Mouse (Mus musculus) midbrain, embryonic 10.5 days (tissue): ENCODE data around the gene Larp6. TPM values are rescaled to one million over a fixed set of nuclear protein-coding genes. Genes with fewer than 3 reads are reported as not detected.

ENCODE experiments used
- DNase-seq: peaks from one replicate; pipeline ENCODE4 v3.0.0-alpha.2; 2017; ENCODE audit warnings: low spot score
- H3K27ac ChIP-seq: fragments of 300-500 bp; sonication (generic); replicated peaks from 2 replicates; pipeline ENCODE4 v1.5.1; 2016; ENCODE audit warnings: mild to moderate bottlenecking
- H3K27me3 ChIP-seq: fragments of 300-500 bp; sonication (generic); 2 replicates; pipeline ENCODE4 v1.6.1; 2016; ENCODE audit warnings: low read depth, mild to moderate bottlenecking; ENCODE audit not compliant: poor library complexity, severe bottlenecking
- H3K36me3 ChIP-seq: fragments of 300-500 bp; sonication (generic); 2 replicates; pipeline ENCODE4 v1.6.1; 2016; ENCODE audit warnings: mild to moderate bottlenecking, moderate library complexity
- H3K4me1 ChIP-seq: fragments of 300-500 bp; sonication (generic); 2 replicates; pipeline ENCODE4 v1.6.1; 2016
- H3K4me3 ChIP-seq: fragments of 300-500 bp; sonication (generic); 2 replicates; pipeline ENCODE4 v1.5.1; 2016; ENCODE audit warnings: mild to moderate bottlenecking, moderate library complexity
- H3K9me3 ChIP-seq: fragments of 300-500 bp; sonication (generic); replicated peaks from 2 replicates; pipeline ENCODE4 v1.6.1; 2016; ENCODE audit warnings: mild to moderate bottlenecking
- WGBS: fragments of 180-500 bp; shearing (Covaris S2); methylation state at CpG from one replicate; pipeline ENCODE4 v1.1.7; 2016; 5-methylcytosine and 5-hydroxymethylcytosine counted together
- polyA plus RNA-seq: library from polyadenylated mRNA; unstranded; fragments of >200 nt; fragmentation: Nextera tagmentation; extraction: Ambion mirVana; gene quantifications from 2 replicates; pipeline ENCODE4 v1.2.1, GENCODE M21; 2016

Gene Larp6
- polyA plus RNA-seq, 1 experiment from 2014 or later = 1.2 TPM

DNA sequence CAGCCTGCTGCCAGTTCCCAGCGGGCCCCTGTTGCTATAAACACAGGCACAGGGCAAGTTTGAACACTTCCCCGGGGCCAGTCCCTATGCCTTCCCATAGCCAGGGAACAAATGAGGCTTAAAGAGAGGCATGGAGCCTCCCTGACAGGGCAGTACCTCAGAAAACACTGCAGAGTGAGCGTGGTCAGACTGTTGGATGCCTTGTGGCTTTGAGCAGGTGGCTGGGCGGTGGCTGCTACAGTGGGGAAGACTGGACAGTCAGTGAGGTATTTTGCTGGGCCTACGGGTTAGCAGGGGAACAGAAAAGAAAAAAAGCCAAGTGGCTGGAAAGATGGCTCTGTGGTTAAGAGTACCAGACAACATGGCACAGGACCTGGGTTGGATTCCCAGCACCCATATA is 38.3 kb downstream of the Larp6 start:
- no peak for DNase-seq

GRCm38 (mm10) chr9:60751971-60752370 is 39.2 kb downstream of the Larp6 start:
- H3K4me1 ChIP-seq = no peaks in the 10 kb centered on the region
- DNase-seq = no peak
- H3K27me3 ChIP-seq = no peaks in the 10 kb centered on the region
- H3K36me3 ChIP-seq = no peaks in the 10 kb centered on the region
- 0 out of 2 replicates have a peak, but pooled peaks cover 4% of the 10 kb centered on the region for H3K9me3 ChIP-seq
- H3K27ac ChIP-seq = no peak overlapping the region
- 85% methylated on average over 6 of the region's 6 CpGs for WGBS
- no peak overlapping the region for H3K4me3 ChIP-seq

More for the DNA sequence above, 38.3 kb downstream of the Larp6 start:
- 86% methylated on average over 5 of the region's 5 CpGs for WGBS
- Histone ChIP-seq H3K4me1 (no peaks in the 10 kb centered on the region), H3K9me3 (0 out of 2 replicates have a peak, but pooled peaks cover 4% of the 10 kb centered on the region), H3K36me3 (no peaks in the 10 kb centered on the region), H3K27me3 (no peaks in the 10 kb centered on the region), H3K4me3 (no peak overlapping the region), H3K27ac (no peak overlapping the region)

- Histone ChIP-seq H3K4me3 (no peak overlapping the region), H3K27me3 (no peaks in the 10 kb centered on the region), H3K36me3 (no peaks in the 10 kb centered on the region), H3K4me1 (0 out of 2 replicates have a peak, but pooled peaks cover 1% of the 10 kb centered on the region), H3K27ac (no peak overlapping the region), H3K9me3 (0 out of 2 replicates have a peak, but pooled peaks cover 4% of the 10 kb centered on the region)
- no peak for DNase-seq
Observed at GRCm38 (mm10) chr9:60752636-60753035, 39.8 kb downstream of the Larp6 start.

DNA sequence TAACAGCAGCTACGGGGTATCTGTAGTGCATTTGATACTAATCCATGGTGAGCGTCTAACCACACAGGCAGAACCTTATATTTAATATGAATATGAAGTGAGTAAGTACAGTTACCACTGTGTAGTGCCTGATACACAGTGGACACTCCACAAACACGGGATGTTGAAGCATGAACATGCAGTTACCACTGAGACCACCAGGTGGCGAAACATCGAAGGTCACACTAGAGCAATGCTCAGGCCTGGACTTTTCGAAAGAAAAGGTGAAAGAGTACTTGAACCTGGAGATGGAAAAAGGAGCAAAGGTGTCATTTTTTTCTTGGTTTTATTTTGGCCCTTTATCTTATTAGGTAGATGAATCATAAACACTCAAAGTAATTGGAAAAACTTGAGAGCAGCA is 43.5 kb downstream of the Larp6 start:
- Histone ChIP-seq H3K9me3 (no peaks in the 10 kb centered on the region), H3K27me3 (no peaks in the 10 kb centered on the region), H3K4me1 (peaks cover 9% of the 10 kb centered on the region; the same call in 1 of the 2 replicates), H3K36me3 (no peaks in the 10 kb centered on the region), H3K4me3 (no peak overlapping the region), H3K27ac (no peak overlapping the region)
- DNase-seq = peak; percentile 63
- WGBS = 36% methylated on average over 6 of the region's 6 CpGs

DNA sequence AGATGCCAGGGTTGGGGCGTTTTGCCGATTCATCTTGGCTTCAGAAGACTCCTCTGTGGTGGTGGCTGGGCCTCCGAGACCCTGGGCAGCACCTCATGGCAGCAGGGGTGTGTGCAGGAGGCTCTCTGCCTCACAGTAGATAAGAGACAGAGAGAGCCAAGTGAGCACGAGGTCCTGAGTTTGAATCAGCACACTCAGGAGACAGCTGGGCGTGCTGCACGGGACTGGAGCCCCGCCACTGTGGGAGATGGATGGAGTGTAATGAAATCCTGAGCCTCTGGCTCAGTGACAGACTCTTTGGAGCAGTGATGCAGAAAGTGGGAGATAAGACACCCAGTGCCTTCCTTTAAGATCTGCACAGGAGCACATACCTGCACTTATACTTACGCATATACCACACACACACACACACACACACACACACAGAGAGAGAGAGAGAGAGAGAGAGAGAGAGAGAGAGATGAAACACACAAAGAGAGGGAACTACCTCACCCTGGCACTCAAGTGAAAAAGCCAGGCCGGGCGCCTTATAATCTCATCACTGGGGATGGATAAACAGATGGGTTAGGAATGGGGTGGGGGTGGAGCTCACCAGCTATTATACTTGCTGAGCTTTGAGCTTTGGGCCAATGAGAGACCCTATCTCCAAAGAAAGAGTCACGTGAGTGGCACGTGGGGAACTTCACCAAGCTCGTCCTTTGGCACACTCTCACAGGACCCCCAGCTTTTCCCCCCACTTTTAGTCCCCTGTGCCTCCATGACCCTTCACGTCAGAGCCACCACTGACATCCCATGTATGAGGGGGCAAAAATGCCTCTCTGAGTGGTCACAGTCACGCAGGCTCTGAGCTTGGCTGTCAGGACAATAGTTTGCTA is 44.3 kb downstream of the Larp6 start:
- Histone ChIP-seq H3K9me3 (no peaks in the 10 kb centered on the region), H3K36me3 (no peaks in the 10 kb centered on the region), H3K4me3 (no peak overlapping the region), H3K27me3 (no peaks in the 10 kb centered on the region), H3K4me1 (peaks cover 9% of the 10 kb centered on the region; the same call in 1 of the 2 replicates), H3K27ac (no peak overlapping the region)
- WGBS = 85% methylated on average over 15 of the region's 15 CpGs
- DNase-seq = no peak

DNA sequence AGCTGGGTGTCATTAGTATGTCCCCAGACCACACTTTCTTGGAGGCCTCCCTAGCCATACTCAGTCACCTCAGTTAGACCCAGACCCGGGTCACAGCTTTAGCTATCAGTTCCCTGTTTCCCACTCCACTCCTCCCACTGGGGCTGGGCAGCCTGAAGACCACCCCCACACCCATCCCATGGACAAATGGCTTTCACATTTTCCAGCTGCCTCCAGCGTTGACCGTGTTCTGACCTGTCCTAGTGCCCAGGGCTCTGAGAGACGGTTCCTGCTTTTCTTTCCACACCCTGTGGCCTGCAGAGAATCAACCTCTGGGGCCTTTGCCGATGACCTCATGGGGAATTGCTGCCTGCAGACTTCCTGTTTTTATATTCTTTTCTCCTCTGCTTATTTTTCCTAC is 45.0 kb downstream of the Larp6 start:
- Histone ChIP-seq H3K9me3 (no peaks in the 10 kb centered on the region), H3K4me1 (peaks cover 9% of the 10 kb centered on the region; the same call in 1 of the 2 replicates), H3K27ac (0 out of 2 replicates have a peak overlapping the region, but pooled peaks have one; percentile 56), H3K27me3 (no peaks in the 10 kb centered on the region), H3K36me3 (no peaks in the 10 kb centered on the region), H3K4me3 (no peak overlapping the region)
- DNase-seq = peak; percentile 56
- WGBS = 65% methylated on average over 5 of the region's 5 CpGs

DNA sequence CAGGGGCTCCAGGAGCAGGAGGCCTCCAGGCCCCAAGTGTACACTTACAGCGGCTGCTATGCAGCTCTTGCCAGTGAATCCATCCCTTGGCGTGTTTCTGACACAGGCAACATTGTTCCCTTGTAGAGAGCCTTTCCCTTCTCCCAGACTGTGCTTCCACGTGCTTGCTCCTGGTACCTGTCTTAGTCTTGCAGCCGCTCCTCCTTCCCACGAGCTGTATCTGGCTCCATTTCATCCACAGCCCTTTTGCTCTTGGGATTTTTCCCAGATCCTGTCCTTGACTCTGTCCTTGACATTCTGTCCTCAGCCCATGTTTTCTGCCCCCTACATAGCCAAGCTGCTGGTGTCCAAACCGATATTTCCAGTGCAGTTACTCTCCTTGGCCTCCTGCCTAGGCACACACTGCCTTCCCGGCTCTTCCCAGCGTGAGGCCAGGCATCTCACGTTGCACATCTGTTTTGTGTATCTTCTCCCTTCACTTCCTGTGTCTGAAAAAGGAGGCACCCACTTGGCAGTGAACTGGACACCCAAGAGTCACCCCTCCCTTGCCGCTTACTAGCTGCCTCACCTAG is 46.7 kb downstream of the Larp6 start:
- no peaks in the 10 kb centered on the region for H3K27me3 ChIP-seq
- H3K4me3 ChIP-seq = no peak overlapping the region
- no peaks in the 10 kb centered on the region for H3K9me3 ChIP-seq
- DNase-seq = no peak
- H3K4me1 ChIP-seq = peaks cover 9% of the 10 kb centered on the region; the same call in 1 of the 2 replicates
- no peak overlapping the region for H3K27ac ChIP-seq
- 77% methylated on average over 10 of the region's 10 CpGs for WGBS
- no peaks in the 10 kb centered on the region for H3K36me3 ChIP-seq

DNA sequence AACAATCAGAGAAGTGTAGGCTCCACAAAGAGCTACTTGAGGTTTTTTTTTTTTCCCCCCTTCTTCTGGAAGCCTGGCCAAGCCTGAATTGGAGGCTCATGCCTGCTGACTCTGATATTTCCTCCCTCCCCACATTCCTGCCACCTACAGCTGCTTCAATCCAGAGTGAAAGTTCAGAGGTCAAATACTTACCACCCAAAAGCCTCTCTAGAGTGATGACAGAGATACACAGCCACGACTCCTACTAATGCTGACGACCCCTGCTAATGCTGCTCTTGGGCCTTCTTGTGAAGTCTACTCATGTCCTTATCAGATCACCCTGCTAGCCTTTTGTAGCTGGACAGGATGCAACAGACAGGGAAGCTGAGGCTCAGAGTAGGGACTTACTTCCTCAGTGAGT is 52.4 kb downstream of the Larp6 start:
- Histone ChIP-seq H3K27me3 (no peaks in the 10 kb centered on the region), H3K4me1 (peaks cover 13% of the 10 kb centered on the region), H3K27ac (0 out of 2 replicates have a peak overlapping the region, but pooled peaks have one; percentile 38), H3K4me3 (no peak overlapping the region), H3K9me3 (no peaks in the 10 kb centered on the region), H3K36me3 (no peaks in the 10 kb centered on the region)
- no peak for DNase-seq
- WGBS = 34% methylated on average over 2 of the region's 2 CpGs

GRCm38 (mm10) chr9:60768393-60768792 is 55.6 kb downstream of the Larp6 start:
- Histone ChIP-seq H3K9me3 (0 out of 2 replicates have a peak, but pooled peaks cover 3% of the 10 kb centered on the region), H3K27me3 (no peaks in the 10 kb centered on the region), H3K4me3 (no peak overlapping the region), H3K4me1 (peaks cover 13% of the 10 kb centered on the region), H3K27ac (no peak overlapping the region), H3K36me3 (no peaks in the 10 kb centered on the region)
- no peak for DNase-seq
- 78% methylated on average over 9 of the region's 9 CpGs for WGBS

GRCm38 (mm10) chr9:60769711-60770111 is 56.9 kb downstream of the Larp6 start:
- 69% methylated on average over 6 of the region's 6 CpGs for WGBS
- DNase-seq = no peak

DNA sequence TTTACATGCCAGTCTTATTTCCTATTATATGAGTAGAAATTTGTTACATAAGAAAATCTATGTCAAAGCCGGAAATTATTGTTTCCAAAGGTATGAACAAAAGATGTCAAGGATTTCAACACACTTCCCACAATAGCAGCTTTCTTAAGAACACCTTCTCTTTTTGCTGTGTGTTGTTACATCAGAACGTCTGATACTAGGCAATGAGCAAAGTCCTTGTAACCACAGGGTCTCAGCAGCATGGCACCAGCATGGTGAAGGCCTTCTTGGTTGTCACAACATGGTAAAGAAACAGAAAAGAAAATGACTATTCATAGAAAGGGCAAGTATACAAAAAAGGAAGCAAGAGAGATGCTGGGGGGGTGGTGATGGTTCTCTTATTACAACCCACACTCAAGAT is 60.9 kb downstream of the Larp6 start:
- 84% methylated on average over 2 of the region's 2 CpGs for WGBS

More at GRCm38 (mm10) chr9:60769711-60770111, 56.9 kb downstream of the Larp6 start:
- no peaks in the 10 kb centered on the region for H3K36me3 ChIP-seq
- no peak overlapping the region for H3K4me3 ChIP-seq
- no peak overlapping the region for H3K27ac ChIP-seq
- H3K9me3 ChIP-seq = 0 out of 2 replicates have a peak, but pooled peaks cover 3% of the 10 kb centered on the region
- peaks cover 13% of the 10 kb centered on the region for H3K4me1 ChIP-seq
- no peaks in the 10 kb centered on the region for H3K27me3 ChIP-seq

DNA sequence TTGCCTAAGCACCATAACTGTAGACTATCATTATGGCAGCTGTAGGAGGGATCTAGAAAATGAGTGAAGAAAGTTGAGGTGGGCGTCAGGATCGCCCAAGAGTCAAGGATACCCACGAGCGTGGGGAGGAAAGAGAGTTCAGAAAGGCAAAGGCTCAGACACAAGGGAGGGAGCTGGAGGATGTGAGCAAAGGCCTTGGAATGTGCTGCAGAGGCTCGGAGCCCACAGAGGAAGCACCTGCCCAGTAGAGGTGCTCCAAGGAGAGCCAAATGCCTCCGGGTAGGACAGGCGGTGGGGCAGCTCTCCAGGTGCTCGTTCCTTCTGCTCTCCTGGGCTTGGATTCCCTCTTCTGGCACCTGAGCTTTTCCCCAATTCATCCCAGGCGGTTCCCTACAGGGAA is 64.1 kb downstream of the Larp6 start:
- no peaks in the 10 kb centered on the region for H3K36me3 ChIP-seq

More for the DNA sequence above, 60.9 kb downstream of the Larp6 start:
- no peaks in the 10 kb centered on the region for H3K36me3 ChIP-seq
- 0 out of 2 replicates have a peak, but pooled peaks cover 3% of the 10 kb centered on the region for H3K9me3 ChIP-seq
- no peak overlapping the region for H3K4me3 ChIP-seq
- no peak for DNase-seq
- no peaks in the 10 kb centered on the region for H3K27me3 ChIP-seq
- peaks cover 2% of the 10 kb centered on the region; the same call in 1 of the 2 replicates for H3K4me1 ChIP-seq
- no peak overlapping the region for H3K27ac ChIP-seq

More for the DNA sequence above, 64.1 kb downstream of the Larp6 start:
- no peaks in the 10 kb centered on the region for H3K27me3 ChIP-seq
- no peak overlapping the region for H3K27ac ChIP-seq
- 0 out of 2 replicates have a peak, but pooled peaks cover 3% of the 10 kb centered on the region for H3K9me3 ChIP-seq
- peaks cover 4% of the 10 kb centered on the region for H3K4me1 ChIP-seq
- no peak overlapping the region for H3K4me3 ChIP-seq
- WGBS = 90% methylated on average over 9 of the region's 9 CpGs
- no peak for DNase-seq
